Mouse (Mus musculus) spleen, adult 2 months (tissue): ENCODE data around the gene Gm49380.

Source experiments
- CTCF ChIP-seq: fragments of 200-500 bp; IDR thresholded peaks from 2 replicates; pipeline ENCODE4 v1.5.1; 2011; ENCODE audit warnings: mild to moderate bottlenecking, inconsistent platforms; ENCODE audit not compliant: insufficient read depth, insufficient read length, insufficient replicate concordance; ENCODE audit errors: extremely low read depth
- POLR2A ChIP-seq: fragments of 200-500 bp; IDR thresholded peaks from 2 replicates; pipeline ENCODE4 v1.6.1; 2011; ENCODE audit warnings: low read depth, low read length, inconsistent platforms

DNA sequence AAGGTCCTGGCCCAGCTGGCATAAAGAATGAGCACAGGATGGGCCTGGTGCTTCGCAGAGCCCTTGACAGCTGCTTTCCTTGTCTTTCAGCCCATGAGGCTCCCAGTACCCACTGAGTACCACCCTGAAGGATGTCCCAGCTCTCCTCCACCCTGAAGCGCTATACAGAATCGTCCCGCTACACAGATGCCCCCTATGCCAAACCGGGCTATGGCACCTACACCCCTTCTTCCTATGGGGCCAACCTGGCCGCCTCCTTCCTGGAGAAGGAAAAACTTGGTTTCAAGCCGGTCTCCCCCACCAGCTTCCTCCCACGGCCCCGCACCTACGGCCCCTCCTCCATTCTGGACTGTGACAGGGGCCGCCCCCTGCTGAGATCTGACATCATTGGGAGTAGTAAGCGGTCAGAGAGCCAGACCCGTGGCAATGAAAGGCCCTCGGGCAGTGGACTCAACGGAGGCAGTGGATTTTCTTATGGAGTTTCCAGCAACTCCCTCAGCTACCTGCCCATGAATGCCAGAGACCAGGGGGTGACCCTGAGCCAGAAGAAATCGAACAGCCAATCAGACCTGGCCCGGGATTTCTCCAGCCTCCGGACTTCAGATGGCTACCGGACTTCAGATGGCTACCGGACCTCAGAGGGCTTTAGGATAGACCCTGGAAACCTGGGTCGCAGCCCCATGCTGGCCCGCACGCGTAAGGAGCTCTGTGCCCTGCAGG is 37.9 kb downstream of the Gm49380 start:
- TF ChIP-seq CTCF (no peak), POLR2A (no peak)
